Mouse (Mus musculus) cerebellum, adult 2 months (tissue): ENCODE measurements around the gene Olfr1002.

Experiments
- CTCF ChIP-seq: fragments of 200-500 bp; IDR thresholded peaks from 2 replicates; pipeline ENCODE4 v1.5.1; 2011; ENCODE audit warnings: low read depth, mild to moderate bottlenecking, control low read depth, low read length, moderate library complexity, borderline replicate concordance; ENCODE audit not compliant: insufficient read depth
- POLR2A ChIP-seq: fragments of 200-500 bp; IDR thresholded peaks from 2 replicates; pipeline ENCODE4 v1.6.1; 2011; ENCODE audit warnings: low read length, control low read depth, borderline replicate concordance; ENCODE audit not compliant: insufficient read depth

- TF ChIP-seq CTCF (no peak), POLR2A (no peak)
These were observed at the start of gene Olfr1002 for GRCm38 (mm10) chr2:85650604-85651003.
